Mouse (Mus musculus) CD8-positive naive resting alpha-beta T cell, adult 2 months (primary cell): ENCODE measurements around the gene Spaca4.

Experiments used
- DNase-seq, 2 experiments: peaks; one replicate each; pipeline ENCODE4 v3.0.0; 2022; ENCODE audit warnings: low read depth in 2 of 2, low spot score in 2 of 2

Gene Spaca4

DNA sequence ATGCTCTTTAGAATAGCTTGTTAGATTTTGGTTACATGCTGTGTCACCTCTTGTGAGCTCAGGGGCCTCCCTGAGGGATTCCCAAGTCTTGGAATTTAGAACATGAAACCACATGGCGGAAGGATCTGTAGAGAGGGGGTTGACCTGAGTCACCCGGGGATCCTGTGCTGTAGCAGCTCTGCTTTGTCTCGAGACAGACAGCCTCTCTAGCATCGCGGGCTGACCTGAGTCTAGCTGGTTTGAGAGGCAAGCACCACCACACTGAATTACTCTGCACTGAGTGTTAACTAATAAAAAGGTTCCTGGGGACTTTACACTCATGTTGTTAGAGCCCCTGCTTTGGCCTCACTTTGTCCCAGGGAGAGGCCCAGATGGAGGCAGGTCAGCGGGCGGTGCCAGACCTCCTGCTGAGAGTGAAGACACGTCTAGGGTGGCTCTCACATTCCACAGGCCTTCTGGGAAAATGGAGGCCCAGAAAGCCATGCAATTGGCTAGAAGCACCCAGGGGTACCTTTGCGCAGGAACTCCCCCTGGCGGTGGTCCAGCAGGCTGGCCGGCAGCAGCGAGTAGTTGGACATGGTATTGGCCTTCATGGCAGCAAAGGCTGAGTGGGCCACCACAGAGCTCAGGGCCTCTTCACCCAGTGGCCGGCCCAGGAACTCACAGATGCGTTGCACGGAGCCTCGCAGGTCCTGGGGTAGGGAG, 5.3 kb upstream of the Spaca4 start:
- no peak for DNase-seq

GRCm38 (mm10) chr7:45727625-45728024, 2.0 kb upstream of the Spaca4 start:
- no peak for DNase-seq

GRCm38 (mm10) chr7:45726419-45726818, 806 bp upstream of the Spaca4 start:
- no peak for DNase-seq

- no peak for DNase-seq
These were observed 462 bp downstream of the Spaca4 start for GRCm38 (mm10) chr7:45725151-45725550.

- DNase-seq = no peak
These were observed 1.8 kb downstream of the Spaca4 start for GRCm38 (mm10) chr7:45723781-45724180.

DNA sequence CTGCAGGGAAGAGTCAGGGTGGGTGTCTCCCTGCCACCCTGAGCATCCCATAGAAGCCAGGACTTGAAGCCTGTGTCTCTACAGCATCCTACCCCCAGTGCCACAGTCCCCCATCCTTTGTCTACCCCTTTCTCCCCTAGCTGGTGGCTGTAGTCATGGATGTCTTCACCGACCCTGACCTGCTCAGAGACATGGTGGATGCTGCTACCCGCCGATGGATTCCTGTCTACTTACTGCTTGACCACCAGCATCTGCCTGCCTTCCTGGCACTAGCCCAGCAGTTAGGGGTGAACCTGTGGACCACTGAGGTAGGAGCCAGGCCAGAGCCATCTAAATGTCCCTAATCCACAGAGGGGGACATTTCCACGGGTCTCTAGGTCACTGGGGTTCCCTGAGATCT, 2.3 kb downstream of the Spaca4 start:
- DNase-seq = no peak

DNA sequence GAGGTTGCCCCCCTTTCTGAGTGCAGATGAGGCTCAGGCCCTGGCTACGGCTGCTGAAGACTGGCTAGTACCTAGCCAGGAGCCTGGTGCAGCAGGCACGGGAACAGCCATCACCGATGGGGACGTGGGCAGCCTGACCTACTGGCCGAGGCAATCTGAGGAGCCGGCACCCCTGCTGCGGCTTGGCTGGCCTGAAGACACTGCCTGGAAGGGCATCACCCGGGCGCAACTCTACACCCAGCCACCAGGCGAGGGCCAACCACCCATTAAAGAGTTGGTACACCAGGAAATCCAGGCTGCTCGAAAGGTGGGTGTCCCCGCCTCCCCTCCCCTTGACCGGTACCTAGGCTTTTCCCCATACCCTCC, 3.3 kb downstream of the Spaca4 start:
- DNase-seq = no peak

DNA sequence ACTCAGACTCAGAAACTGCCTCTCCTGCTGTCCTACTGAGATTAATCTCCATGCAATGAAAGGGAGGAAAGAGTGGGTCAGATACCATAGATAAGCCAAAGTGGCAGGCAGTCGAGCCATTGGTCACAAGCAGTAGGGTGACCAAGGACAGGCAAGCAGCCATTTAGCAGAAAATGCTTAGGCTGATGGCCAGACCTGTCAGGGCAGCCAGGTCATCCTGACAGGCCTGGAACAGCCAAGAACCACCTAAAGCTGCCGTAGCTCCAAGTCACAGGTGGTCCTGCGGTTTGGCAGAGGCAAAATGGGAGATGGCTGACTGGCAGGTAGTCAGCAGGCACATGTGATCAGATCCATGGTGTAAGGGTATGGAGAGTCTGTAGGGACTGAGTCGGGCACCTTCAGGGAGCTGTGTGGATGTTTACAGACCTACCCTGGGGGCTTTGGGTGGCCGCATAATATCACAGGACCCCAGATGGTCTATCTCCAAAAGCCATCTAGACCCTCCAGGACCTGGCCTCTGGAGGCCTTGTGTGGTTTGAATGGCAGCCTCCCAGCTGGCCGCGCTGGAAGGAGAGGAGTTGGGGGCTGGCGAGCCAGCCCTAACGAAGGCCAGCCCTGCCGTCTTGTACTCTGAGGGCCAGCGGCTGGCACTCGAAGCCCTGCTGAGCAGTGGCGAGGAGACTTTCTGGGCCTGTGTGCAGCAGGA, 3.8 kb downstream of the Spaca4 start:
- no peak for DNase-seq

DNA sequence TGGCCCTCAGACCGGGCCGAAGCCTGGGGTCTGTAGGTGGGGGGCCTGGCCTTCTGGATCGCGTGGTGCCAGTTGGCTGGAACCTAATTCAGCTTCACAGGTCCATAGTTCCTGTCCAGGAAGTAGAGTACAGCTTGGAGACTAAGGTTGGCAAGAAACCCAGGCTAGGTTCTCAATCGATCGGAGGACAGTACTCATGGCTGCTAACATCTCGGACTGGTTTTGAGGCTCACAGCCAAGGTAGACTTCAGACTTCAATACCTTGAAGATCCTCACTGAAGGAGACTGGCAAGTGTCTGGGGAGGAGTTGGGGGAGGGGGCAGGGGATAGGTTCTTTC, 4.4 kb downstream of the Spaca4 start:
- no peak for DNase-seq

- DNase-seq = no peak
These were observed 5.0 kb downstream of the Spaca4 start, which contains the start of gene Fam83e for GRCm38 (mm10) chr7:45720413-45721233. Gene Fam83e (plus strand): TSS chr7:45721212.

GRCm38 (mm10) chr7:45719738-45720412, 5.7 kb downstream of the Spaca4 start:
- DNase-seq = no peak

- DNase-seq = no peak
These were observed 6.4 kb downstream of the Spaca4 start for GRCm38 (mm10) chr7:45719180-45719579.

DNA sequence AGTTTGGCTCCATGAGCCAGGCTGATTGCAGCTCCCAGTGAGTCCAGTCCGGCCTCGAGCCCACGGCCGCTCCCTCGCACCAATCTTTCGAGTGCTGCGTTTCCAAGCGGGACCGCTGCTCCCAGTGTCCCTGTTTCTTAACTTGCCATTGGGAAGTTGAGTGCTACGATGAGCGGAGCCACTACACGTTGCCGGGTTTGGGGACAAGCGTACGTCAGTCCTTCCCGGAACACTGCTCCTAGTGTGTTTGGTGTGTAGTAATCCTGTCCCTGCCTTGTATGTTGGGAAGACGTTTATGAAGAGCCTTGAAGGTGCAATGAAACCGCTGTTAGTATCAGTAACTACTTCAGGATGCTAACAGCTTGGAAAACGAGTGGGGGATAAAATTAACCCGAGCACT, 7.3 kb downstream of the Spaca4 start:
- no peak for DNase-seq

GRCm38 (mm10) chr7:45717918-45718297, 7.7 kb downstream of the Spaca4 start, which contains the start of gene Sphk2:
Gene Sphk2 (minus strand): TSS chr7:45718002.
- DNase-seq = peak; percentile 98 to 99

GRCm38 (mm10) chr7:45716952-45717917, 8.4 kb downstream of the Spaca4 start:
- DNase-seq = no peak

- DNase-seq = no peak
These were observed 9.2 kb downstream of the Spaca4 start for GRCm38 (mm10) chr7:45716460-45716857.

DNA sequence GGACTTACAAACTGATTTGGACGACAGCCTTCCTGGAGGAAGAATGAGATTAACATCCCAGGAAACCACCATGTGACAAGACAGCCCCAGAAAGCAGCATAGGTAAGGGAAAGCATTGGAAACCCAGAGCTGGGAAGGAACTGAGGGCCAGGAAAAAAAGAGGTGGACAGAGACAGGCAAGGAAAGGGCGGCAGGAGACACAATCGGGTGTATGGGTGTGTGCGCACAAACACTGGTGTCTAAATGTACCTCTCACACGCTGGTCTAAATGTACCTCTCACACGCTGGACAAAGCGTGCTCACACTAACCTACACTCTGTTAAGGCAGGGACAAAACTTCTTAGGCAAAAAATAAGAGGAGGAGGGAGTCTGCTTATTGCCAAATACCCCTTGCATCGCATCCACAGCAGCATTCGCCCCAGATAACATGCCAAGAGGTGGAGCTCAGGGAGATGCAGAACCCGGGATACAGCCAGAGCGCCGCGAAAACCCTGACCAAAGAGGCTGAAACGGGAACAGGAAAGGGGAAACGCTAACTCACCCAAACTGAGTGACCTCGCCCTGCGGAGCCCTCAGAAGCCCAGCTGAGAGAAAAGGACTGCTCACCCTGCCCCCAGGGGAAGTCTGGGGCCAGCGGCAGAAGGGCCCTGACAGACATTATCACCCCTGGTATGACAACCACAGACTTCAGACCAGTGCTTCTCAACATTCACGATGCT, 9.7 kb downstream of the Spaca4 start:
- no peak for DNase-seq

DNA sequence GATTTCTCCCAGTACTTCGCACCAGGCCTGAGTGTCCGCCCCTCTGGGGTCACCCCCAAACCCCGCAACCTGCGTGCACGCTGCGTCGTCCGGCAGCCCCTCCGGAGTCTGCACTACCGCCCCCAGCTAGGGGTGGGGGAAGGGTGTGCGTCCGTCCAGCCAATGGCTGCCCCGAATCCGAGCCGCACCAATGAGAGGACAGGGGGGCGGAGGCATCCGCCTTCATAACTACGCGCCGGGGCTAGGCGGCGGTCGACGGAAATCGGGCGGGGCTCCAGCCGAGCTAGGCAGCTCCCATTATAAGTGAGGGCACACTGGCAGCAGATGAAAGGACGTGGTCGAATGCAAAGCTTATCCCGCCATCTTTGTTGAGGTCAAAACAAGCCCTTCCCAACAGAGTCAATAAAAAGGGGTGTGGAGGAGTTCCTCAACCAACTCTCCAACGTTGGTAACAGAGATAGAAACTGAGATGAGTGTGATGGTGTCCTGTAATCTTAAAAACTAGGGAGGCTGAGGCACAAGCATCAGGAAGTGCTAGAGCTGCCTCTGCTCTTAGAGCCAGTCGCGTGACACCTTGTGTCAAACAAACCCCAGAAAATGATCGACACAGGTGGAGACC, 10.4 kb downstream of the Spaca4 start, which contains the start of gene Rpl18:
Rpl18 (plus strand) TSS at position 368 of the 619 bp plus-strand sequence.
- peak; percentile 90 to 92 for DNase-seq

DNA sequence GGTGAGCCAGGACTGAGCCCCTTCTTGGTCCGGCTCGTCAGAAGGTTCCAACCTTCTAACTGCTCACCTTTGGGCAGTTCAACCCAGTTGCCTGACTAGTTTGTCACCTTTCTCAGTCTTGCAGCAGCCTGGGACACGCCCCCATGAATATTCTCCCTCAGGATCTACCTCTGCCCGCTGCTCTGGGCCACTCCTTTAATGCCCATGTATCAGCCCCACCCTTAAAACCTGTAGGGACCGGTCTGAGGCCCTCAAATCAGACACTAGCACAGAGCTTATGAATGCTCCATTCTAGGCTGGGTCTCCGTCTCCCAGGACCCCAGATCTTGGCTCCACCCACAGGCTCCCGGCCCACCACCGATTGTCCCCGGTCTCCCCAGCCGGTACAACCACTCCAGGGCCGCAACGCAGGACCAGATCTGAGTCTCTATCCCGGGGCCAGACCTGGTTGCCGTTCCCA, 11.0 kb downstream of the Spaca4 start:
- no peak for DNase-seq
